Mouse (Mus musculus) G1E (cell line): ENCODE measurements around the gene Gm28036.

Experiments
- CTCF ChIP-seq: IDR thresholded peaks from 2 replicates; pipeline ENCODE4 v1.5.1; 2012; ENCODE audit warnings: low read depth, low read length, inconsistent platforms, mixed read lengths
- GATA1 ChIP-seq: IDR thresholded peaks from 2 replicates; pipeline ENCODE4 v1.6.1; 2012; ENCODE audit warnings: borderline replicate concordance, low read length, inconsistent platforms, mixed read lengths
- POLR2AphosphoS5 ChIP-seq: IDR thresholded peaks from 2 replicates; pipeline ENCODE4 v1.6.1; 2012; ENCODE audit warnings: low read depth, low read length, inconsistent platforms; ENCODE audit not compliant: insufficient replicate concordance
- TAL1 ChIP-seq: conservative IDR thresholded peaks from 2 replicates; pipeline ENCODE4 v1.6.1; 2012; ENCODE audit warnings: low read depth, low read length, inconsistent platforms, mixed read lengths

DNA sequence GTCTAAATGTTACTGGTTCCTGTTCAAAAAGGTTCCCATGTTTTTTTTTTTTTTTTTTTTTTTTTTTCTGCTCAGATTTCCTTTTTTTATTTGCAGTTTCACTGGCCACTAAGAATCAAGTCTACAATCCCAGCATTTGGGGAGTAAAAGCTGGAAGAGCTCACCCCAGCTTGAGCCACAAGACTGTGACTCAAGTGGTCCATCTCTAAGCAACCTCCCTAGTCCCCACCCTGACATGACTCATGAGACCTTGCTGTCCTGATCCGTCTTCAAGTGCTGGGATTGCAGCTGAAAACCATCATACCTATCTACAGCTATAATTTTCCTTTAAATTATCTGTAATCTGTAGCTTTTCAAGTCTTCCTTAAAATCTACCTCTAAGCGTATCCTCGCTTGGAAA, 42.4 kb downstream of the Gm28036 start:
- TF ChIP-seq CTCF (no peak), POLR2AphosphoS5 (no peak), TAL1 (no peak), GATA1 (no peak)
